Mouse (Mus musculus) brain, embryonic 14.5 days (tissue): ENCODE results near the gene Traf7. TPM values are rescaled to one million over a fixed set of nuclear protein-coding genes. Genes with fewer than 3 reads are reported as not detected.

Source experiments
- DNase-seq: peaks from one replicate; pipeline ENCODE4 v3.0.0-alpha.2; 2011; ENCODE audit warnings: low read depth
- CTCF ChIP-seq: fragments of 200-500 bp; IDR thresholded peaks from 2 replicates; pipeline ENCODE4 v1.5.1; 2012; ENCODE audit warnings: inconsistent platforms, mild to moderate bottlenecking, moderate library complexity, borderline replicate concordance; ENCODE audit not compliant: insufficient read depth, insufficient read length; ENCODE audit errors: extremely low read depth
- POLR2A ChIP-seq: fragments of 200-500 bp; IDR thresholded peaks from 2 replicates; pipeline ENCODE4 v1.6.1; 2012; ENCODE audit warnings: mild to moderate bottlenecking, inconsistent platforms, borderline replicate concordance; ENCODE audit not compliant: poor library complexity, insufficient read depth, insufficient read length, severe bottlenecking; ENCODE audit errors: extremely low read depth
- polyA plus RNA-seq: library from polyadenylated mRNA; depleted of rRNA; stranded (reverse); fragments of >200 nt; gene quantifications from 2 replicates; pipeline ENCODE4 v1.2.3, GENCODE M21; 2012; rRNA removed

Gene Traf7
- polyA plus RNA-seq: 310 and 422 TPM in 2 replicates

GRCm38 (mm10) chr17:24527723-24528559, at the start of gene Traf7:
Gene Traf7 (minus strand): TSS chr17:24527938.
- peak; percentile 89; the same call in 1 of the 2 replicates for TF ChIP-seq POLR2A
- no peak for TF ChIP-seq CTCF
- DNase-seq: peak; percentile 100

DNA sequence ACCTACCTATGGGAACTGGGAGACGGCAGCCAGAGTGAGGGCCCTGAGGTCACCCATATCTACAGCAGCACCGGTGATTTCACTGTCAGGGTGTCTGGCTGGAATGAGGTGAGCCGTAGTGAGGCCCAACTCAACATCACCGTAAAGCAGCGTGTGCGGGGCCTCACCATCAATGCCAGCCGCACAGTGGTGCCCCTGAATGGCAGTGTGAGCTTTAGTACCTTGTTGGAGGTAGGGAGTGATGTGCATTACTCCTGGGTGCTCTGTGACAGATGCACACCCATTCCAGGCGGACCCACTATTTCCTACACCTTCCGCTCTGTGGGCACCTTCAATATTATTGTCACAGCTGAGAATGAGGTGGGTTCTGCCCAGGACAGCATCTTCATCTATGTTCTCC, 46.1 kb upstream of the Traf7 start:
- TF ChIP-seq POLR2A (no peak), CTCF (no peak)
- DNase-seq: no peak

GRCm38 (mm10) chr17:24572651-24573245, 45.0 kb upstream of the Traf7 start:
- DNase-seq: no peak
- no peak for TF ChIP-seq POLR2A
- TF ChIP-seq CTCF: no peak

- DNase-seq: no peak
- TF ChIP-seq CTCF (no peak), POLR2A (no peak)
These were observed 42.1 kb upstream of the Traf7 start for GRCm38 (mm10) chr17:24569837-24570236.

DNA sequence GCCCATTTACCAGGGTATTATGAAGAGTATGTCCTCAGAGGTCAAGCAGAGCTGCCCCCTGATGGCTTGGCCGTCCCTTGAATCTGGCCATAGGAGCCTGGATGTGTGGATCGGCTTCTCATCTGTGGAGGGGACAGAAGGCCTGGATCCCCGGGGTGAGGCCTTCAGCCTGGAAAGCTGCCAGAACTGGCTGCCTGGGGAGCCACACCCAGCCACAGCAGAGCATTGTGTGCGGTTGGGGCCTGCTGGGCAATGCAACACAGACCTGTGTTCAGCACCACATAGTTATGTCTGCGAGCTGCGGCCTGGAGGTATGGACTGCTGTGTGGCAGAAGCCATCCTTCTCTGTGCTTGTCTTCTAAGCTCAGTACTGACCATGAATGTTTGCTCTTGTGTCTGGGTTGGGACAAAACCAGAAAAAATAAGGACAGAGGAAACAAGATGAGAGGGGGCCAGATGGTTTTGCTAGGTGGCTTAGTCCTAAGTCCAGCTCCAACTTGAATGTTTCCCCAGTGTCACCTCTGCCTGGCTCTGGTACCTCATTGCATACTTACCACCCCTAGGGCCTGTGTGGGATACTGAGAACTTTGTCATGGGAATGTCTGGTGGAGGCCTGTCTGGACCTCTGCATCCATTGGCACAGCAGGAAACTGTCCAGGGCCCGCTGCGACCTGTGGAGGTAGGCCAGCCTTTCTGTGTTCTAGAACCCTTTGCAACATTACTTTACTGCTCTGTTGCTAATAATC, 39.5 kb upstream of the Traf7 start:
- DNase-seq: peak; percentile 9
- TF ChIP-seq POLR2A: no peak
- TF ChIP-seq CTCF: no peak

GRCm38 (mm10) chr17:24565792-24566191, 38.1 kb upstream of the Traf7 start:
- TF ChIP-seq CTCF (no peak), POLR2A (no peak)
- DNase-seq: no peak

GRCm38 (mm10) chr17:24565092-24565491, 37.4 kb upstream of the Traf7 start:
- no peak for TF ChIP-seq CTCF
- no peak for TF ChIP-seq POLR2A
- DNase-seq: no peak

DNA sequence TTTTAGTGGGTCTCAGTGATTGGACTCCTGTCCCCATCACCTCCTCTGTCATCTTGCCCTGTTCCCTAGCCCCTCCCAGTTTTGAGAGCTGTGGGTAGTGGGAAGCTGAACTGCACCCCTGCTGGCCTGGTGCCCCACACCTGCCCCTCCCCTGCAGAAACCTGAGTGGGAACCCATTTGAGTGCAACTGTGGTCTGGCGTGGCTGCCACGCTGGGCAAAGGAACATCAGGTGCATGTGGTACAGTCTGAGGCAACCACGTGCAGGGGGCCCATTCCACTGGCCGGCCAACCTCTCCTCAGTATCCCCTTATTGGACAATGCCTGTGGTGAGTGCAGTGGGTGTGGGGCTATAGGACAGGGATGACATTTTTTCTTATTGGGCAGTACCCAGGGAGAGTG, 36.7 kb upstream of the Traf7 start:
- TF ChIP-seq CTCF: no peak
- TF ChIP-seq POLR2A: no peak
- no peak for DNase-seq

DNA sequence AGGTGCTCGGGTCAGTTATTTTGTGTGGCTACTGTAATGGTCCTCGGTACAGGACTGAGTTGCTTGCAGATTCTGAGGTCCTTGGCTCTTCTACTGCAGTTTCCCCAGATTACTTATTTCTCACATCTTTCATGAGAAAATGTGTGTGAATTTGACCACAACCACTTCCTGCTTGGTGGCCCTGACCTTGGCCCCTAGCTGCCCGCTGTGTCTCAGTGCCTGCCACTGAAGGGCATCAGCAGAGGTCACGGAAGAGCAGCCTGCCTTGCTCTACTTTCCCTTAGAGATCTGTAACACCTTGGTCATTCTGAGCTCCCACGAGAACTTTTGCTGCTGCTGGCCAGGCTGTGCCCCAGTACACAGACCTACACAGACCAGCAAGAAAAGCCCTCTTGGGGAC, 35.9 kb upstream of the Traf7 start:
- TF ChIP-seq CTCF: no peak
- no peak for DNase-seq

- TF ChIP-seq CTCF (no peak), POLR2A (no peak)
- no peak for DNase-seq
These were observed 33.9 kb upstream of the Traf7 start for GRCm38 (mm10) chr17:24561592-24561991.

DNA sequence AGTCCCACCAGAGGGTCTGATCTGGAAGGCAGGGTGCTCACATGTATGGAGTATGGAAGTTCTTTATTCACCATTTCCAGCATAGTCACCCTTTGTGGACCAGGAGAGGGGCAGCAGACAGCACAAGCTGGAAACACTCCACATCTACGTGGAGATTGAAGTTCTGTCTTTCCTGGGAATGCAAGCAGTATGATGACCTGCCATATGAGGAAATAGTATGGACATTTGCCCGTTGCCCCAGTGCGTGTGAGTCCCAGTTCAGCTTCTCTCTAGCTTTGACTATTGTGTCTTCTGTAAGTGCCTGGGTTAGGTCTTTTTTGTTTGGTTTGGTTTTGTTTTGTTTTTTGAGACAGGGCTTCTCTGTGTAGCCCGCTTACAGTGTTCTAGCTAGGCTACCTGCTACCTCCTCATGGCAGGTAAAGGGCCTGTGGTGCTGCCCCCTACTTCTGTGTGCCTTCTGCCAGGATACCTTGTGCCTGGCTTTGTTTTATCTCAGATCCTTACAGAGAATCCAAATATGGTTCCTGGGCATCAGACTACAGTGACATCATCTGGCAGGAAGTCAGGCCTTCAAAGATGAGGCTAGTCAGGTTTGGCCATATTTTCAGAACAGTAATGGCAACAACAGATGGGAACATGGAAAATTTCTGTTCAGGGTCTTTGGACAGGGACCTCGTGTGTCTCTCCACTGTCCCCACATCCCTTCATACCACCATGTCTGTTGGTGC, 32.7 kb upstream of the Traf7 start:
- TF ChIP-seq CTCF: no peak
- TF ChIP-seq POLR2A: no peak
- DNase-seq: no peak
